Mouse (Mus musculus): ENCODE measurements at regions not wholly inside any gene's neighbourhood (a gene's known extent, or its start where the extent isn't known, plus 50 kb on each side); places are given as distances from the start of the nearest gene placed in this dataset.

DNA sequence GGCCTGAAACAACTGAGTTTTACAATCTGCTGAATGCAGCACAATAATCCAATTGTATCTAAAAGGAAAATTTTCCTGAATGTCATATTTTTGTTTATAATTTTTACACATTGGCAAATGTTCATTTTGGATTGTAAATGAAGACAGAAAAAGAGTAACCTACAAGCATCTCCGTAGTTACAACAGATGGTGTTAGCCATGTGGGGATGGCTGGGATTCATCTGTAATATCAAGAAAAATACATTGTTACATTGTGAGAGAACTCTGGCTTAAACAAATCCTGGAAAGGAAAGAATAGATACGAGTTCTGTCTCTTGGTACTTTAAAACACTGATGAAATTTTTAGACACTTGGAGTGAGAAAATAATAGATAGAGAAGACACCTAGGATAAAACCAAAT is 1106.0 kb downstream of the Grm8 start:
- DNase-seq, result peak; percentile 5 to 6

- peak in 1 of 2 experiments; percentile 6 for DNase-seq
These were observed 1106.6 kb downstream of the Grm8 start for GRCm38 (mm10) chr6:27028377-27028776.

GRCm38 (mm10) chr6:27021697-27022096 is 1113.3 kb downstream of the Grm8 start:
- DNase-seq, result no peak

DNA sequence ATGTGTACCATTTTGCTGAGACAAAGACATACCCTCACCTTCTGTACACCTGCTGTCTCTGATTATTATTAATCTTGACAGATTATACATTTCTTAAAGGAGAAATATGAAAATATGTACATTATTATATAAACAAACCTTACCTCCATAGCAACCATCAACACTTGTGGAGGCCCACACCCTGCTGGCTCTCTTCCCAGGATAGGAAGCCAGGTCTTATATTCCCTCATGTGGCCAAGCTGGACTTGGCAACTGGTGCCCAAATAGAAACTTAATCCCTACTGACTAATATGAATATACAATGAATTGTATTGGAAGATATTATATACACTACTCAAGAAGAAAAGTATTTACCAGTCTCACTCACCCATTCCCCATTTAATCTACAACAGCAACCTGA is 1120.5 kb downstream of the Grm8 start:
- no peak for DNase-seq

GRCm38 (mm10) chr6:26976613-26977012 is 1158.4 kb downstream of the Grm8 start:
- peak in 1 of 2 experiments; percentile 11 for DNase-seq

DNA sequence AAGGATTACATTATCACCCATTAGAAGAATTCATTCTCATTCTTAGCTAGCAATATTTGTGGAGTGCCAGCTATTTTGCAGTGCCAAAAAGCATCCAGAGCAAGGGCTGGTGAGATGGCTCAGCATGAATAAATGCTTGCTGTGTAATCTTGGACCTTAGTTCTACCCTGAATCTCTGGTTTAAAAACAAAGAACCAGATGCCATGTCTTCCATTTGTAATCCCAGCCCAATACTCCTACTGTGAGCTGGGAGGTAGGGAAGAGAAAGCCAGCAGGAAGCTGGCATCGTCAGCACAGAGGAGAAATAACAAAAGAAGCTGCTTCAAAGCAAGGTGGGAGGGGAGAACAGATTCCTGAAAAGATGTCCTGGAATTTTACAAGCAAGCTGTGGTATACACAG is 1140.1 kb upstream of the Pot1a start:
- DNase-seq, result peak; percentile 29 to 60
